Mouse (Mus musculus): ENCODE data around the gene Zfr.
A peak's percentile ranks its signal among the peaks of the same experiment; 100 is the strongest.
"Not testable (repeated sequence)": the region's sequence is repeated elsewhere in the genome, so short reads cannot be mapped to it uniquely, and the experiment has no call there.

Zfr gene

GRCm38 (mm10) chr15:12193880-12194816, 76.5 kb downstream of the Zfr start:
- DNase-seq (ENCODE audit: low read depth in 1 of 2, low spot score in 2 of 2): no peak

- no peak for DNase-seq (ENCODE audit: low read depth in 1 of 2, low spot score in 2 of 2)
Observed at GRCm38 (mm10) chr15:12194817-12195735, 77.4 kb downstream of the Zfr start.

GRCm38 (mm10) chr15:12195966-12196365, 78.3 kb downstream of the Zfr start:
- no peak for DNase-seq (ENCODE audit: low read depth in 1 of 2, low spot score in 2 of 2)

- DNase-seq (ENCODE audit: low read depth in 1 of 2, low spot score in 2 of 2): peak in 1 of 2 experiments; percentile 33
Observed at GRCm38 (mm10) chr15:12196410-12197191, 79.0 kb downstream of the Zfr start.

- no peak for DNase-seq (ENCODE audit: low read depth in 1 of 2, low spot score in 2 of 2)
Observed at GRCm38 (mm10) chr15:12197361-12197760, 79.7 kb downstream of the Zfr start.

- no peak for DNase-seq (ENCODE audit: low read depth in 1 of 2, low spot score in 2 of 2)
Observed at GRCm38 (mm10) chr15:12200021-12200420, 82.4 kb downstream of the Zfr start.

- no peak for DNase-seq (ENCODE audit: low read depth in 1 of 2, low spot score in 2 of 2)
Observed at GRCm38 (mm10) chr15:12201856-12202255, 84.2 kb downstream of the Zfr start.

- no peak for DNase-seq (ENCODE audit: low read depth in 1 of 2, low spot score in 2 of 2)
Observed at GRCm38 (mm10) chr15:12202456-12202855, 84.8 kb downstream of the Zfr start.

- DNase-seq (ENCODE audit: low read depth in 1 of 2, low spot score in 2 of 2): not testable (repeated sequence)
Observed at GRCm38 (mm10) chr15:12203008-12203407, 85.4 kb downstream of the Zfr start.

GRCm38 (mm10) chr15:12203512-12204318, 86.1 kb downstream of the Zfr start:
- no peak for DNase-seq (ENCODE audit: low read depth in 1 of 2, low spot score in 2 of 2)

- DNase-seq (ENCODE audit: low read depth in 1 of 2, low spot score in 2 of 2): peak; percentile 99 to 100
Observed at GRCm38 (mm10) chr15:12204319-12205159, 86.9 kb downstream of the Zfr start, which contains the start of gene Mtmr12. TSS of gene Mtmr12 (plus strand) at chr15:12205028.

GRCm38 (mm10) chr15:12205160-12205901, 87.7 kb downstream of the Zfr start:
- DNase-seq (ENCODE audit: low read depth in 1 of 2, low spot score in 2 of 2): no peak

GRCm38 (mm10) chr15:12205902-12206645, 88.4 kb downstream of the Zfr start:
- DNase-seq (ENCODE audit: low read depth in 1 of 2, low spot score in 2 of 2): no peak

GRCm38 (mm10) chr15:12206646-12207222, 89.1 kb downstream of the Zfr start:
- DNase-seq (ENCODE audit: low read depth in 1 of 2, low spot score in 2 of 2): no peak

- no peak for DNase-seq (ENCODE audit: low read depth in 1 of 2, low spot score in 2 of 2)
Observed at GRCm38 (mm10) chr15:12207556-12208090, 90.0 kb downstream of the Zfr start.

GRCm38 (mm10) chr15:12211577-12211976, 93.9 kb downstream of the Zfr start:
- peak; percentile 33 to 68 for DNase-seq (ENCODE audit: low read depth in 1 of 2, low spot score in 2 of 2)

GRCm38 (mm10) chr15:12212266-12212665, 94.6 kb downstream of the Zfr start:
- DNase-seq (ENCODE audit: low read depth in 1 of 2, low spot score in 2 of 2): no peak

All from monocyte, adult 2 months (primary cell).